Mouse (Mus musculus) thymus, adult 2 months (tissue): ENCODE measurements around the gene Gm20521.

Experiments used
- CTCF ChIP-seq: fragments of 200-500 bp; IDR thresholded peaks from 2 replicates; pipeline ENCODE4 v1.5.1; 2012; ENCODE audit warnings: mild to moderate bottlenecking, control low read depth, low read length, moderate library complexity, borderline replicate concordance; ENCODE audit not compliant: control insufficient read depth, poor library complexity, insufficient read depth; ENCODE audit errors: extremely low read depth
- POLR2A ChIP-seq: fragments of 200-500 bp; IDR thresholded peaks from 2 replicates; pipeline ENCODE4 v1.6.1; 2012; ENCODE audit warnings: mild to moderate bottlenecking, low read length, control low read depth, moderate library complexity; ENCODE audit not compliant: control insufficient read depth, poor library complexity, insufficient read depth; ENCODE audit errors: extremely low read depth

- no peak for TF ChIP-seq POLR2A
- no peak for TF ChIP-seq CTCF
These were observed 15.2 kb upstream of the Gm20521 start for GRCm38 (mm10) chr14:54868026-54868425.
